Mouse (Mus musculus) intestine, postnatal 0 days (tissue): ENCODE measurements at regions not wholly inside any gene's neighbourhood (a gene's known extent, or its start where the extent isn't known, plus 50 kb on each side); places are given as distances from the start of the nearest gene placed in this dataset.

Source experiments
- ATAC-seq: fragments of 200-750 bp; cut with Nextera tagmentation; 2 replicates; pipeline ENCODE4 v1.8.0; 2017; ENCODE audit warnings: mild to moderate bottlenecking, moderate TSS enrichment, moderate library complexity
- H3K27ac ChIP-seq: fragments of 300-500 bp; sonication (generic); 2 replicates; pipeline ENCODE4 v1.5.1; 2014; ENCODE audit warnings: mild to moderate bottlenecking, low read depth, low read length, moderate library complexity
- H3K27me3 ChIP-seq: fragments of 300-500 bp; sonication (generic); replicated peaks from 2 replicates; pipeline ENCODE4 v1.6.1; 2014; ENCODE audit warnings: low read length, mixed read lengths; ENCODE audit not compliant: control insufficient read depth, insufficient read depth
- H3K36me3 ChIP-seq: fragments of 300-500 bp; sonication (generic); 2 replicates; pipeline ENCODE4 v1.6.1; 2014; ENCODE audit warnings: mild to moderate bottlenecking, moderate library complexity; ENCODE audit not compliant: control insufficient read depth, insufficient read depth
- H3K4me1 ChIP-seq: fragments of 300-500 bp; sonication (generic); replicated peaks from 2 replicates; pipeline ENCODE4 v1.6.1; 2014; ENCODE audit warnings: antibody characterized with exemption, low read length, mixed read lengths; ENCODE audit not compliant: control insufficient read depth, insufficient read depth
- H3K4me2 ChIP-seq: fragments of 300-500 bp; sonication (generic); replicated peaks from 2 replicates; pipeline ENCODE4 v1.6.1; 2014; ENCODE audit warnings: low read depth, mild to moderate bottlenecking, moderate library complexity
- H3K4me3 ChIP-seq: fragments of 300-500 bp; sonication (generic); 2 replicates; pipeline ENCODE4 v1.5.1; 2014; ENCODE audit warnings: low read depth, low read length
- H3K9ac ChIP-seq: fragments of 300-500 bp; sonication (generic); 2 replicates; pipeline ENCODE4 v1.6.1; 2014; ENCODE audit warnings: mild to moderate bottlenecking, low read depth, low read length
- H3K9me3 ChIP-seq: fragments of 300-500 bp; sonication (generic); 2 replicates; pipeline ENCODE4 v1.6.1; 2016; ENCODE audit warnings: mixed run types; ENCODE audit not compliant: control insufficient read depth
- CTCF ChIP-seq: sonication (generic); IDR thresholded peaks from 2 replicates; pipeline ENCODE4 v1.5.1; 2016; ENCODE audit warnings: low read depth, mild to moderate bottlenecking, control low read depth, antibody characterized with exemption, moderate library complexity
- WGBS: fragments of 180-500 bp; shearing (Covaris S2); extraction: QIAGEN DNeasy Blood & Tissue Kit; methylation state at CpG from one replicate; pipeline ENCODE4 v1.1.7; 2014; 5-methylcytosine and 5-hydroxymethylcytosine counted together

DNA sequence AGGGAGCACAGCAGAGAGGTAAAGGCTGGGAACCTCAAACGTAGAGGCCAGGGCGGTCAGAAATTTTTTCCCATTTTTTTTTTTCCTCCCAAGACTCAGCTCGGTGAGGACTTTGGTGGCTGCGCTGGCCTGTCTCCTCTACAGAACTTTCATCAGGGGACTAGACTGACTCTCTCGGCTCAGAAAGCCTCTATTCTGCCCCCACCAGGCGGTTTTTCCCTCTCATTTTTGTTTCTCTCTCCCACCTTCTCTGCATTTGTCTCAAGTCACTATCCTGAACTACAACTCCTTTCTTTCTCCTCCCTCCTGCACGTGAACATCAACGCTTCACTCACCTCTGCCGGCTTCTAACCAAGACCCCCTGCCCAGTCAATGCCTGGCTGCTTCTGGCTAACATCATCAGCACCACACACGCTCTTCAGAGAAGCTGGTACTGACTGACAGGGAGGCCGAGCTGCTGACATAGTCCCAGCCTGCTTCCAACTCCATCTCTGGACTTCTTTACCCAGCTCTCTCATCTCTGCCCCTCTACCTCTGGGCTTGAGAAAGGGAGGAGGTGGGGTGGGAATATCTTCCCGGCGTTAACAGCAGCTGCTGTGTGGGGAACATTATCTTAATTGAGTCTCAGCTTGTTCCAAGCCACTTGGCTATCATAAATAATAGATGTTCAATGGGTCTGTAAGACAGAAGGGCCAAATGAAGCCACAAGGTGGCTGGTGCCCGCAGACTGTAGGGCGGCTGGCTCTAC, 240.0 kb downstream of the Lrfn2 start:
- Histone ChIP-seq H3K4me3 (peak overlapping the region; percentile 29), H3K27me3 (0 out of 2 replicates have a peak, but pooled peaks cover 4% of the 10 kb centered on the region), H3K9me3 (no peaks in the 10 kb centered on the region), H3K36me3 (no peaks in the 10 kb centered on the region), H3K9ac (no peak overlapping the region), H3K4me1 (no peaks in the 10 kb centered on the region), H3K27ac (no peak overlapping the region), H3K4me2 (peak overlapping the region; percentile 67)
- 18% methylated on average over 15 of the region's 15 CpGs for WGBS
- ATAC-seq = no peak
- peak; percentile 32; the same call in 1 of the 2 replicates for TF ChIP-seq CTCF

DNA sequence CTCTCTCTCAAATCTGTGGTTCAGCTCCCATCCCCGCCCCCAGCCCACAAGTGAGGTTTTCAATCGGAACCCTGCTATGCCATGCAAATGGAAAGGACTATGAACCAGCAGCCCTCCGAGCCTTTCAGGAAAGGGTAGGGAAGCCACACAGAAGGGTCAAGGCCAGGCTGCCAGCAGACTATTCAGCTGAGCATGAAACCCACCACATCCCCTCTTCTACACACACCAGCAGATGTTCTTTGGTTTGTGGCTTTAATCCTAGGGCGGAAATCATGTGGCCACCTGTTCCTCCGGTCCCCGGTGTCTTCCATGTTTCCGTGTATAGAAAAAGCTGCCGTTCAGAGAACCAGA, 240.6 kb downstream of the Lrfn2 start:
- Histone ChIP-seq H3K4me3 (no peak overlapping the region), H3K4me2 (no peak overlapping the region), H3K4me1 (no peaks in the 10 kb centered on the region), H3K27me3 (0 out of 2 replicates have a peak, but pooled peaks cover 4% of the 10 kb centered on the region), H3K27ac (no peak overlapping the region), H3K9ac (no peak overlapping the region), H3K9me3 (no peaks in the 10 kb centered on the region), H3K36me3 (no peaks in the 10 kb centered on the region)
- ATAC-seq = no peak
- WGBS = 75% methylated on average over 8 of the region's 8 CpGs
- TF ChIP-seq CTCF = no peak

DNA sequence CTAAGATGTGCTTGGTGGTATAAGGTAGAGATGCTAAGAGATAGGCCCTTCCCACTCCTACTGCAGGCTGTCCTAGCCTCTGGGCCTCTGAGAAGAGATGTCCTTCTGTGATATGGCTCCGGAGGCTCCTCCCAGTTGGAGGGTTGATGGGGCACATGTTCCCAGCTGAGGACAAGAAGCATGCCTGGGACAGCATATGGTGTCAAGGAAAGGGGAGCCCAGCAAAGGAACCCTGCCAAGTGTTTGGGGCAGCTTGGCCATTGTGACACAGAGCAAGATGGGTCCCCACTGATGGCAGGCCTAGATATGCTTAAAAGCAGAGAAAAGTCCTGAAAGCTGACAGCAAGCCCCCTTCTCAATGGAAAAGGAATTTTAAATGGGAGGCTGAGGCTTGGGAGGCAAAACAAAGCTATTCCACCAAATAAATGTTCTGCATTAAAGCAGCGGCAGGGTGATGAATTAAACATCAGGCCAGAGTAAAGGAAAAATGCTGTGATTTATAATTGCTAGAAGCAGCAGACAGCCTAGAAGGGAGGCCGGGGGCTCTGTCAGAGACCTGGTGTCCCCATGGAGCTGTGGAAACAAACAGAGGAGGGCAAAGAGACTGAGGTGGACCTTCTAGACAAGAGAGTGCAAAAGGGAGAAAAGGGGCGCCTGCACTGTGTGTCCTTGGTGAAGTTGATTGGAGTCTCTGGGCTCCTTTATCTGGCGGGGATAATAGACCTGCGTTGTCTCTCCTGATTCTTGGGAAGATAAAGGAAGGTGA, 246.0 kb downstream of the Lrfn2 start:
- Histone ChIP-seq H3K27ac (no peak overlapping the region), H3K27me3 (0 out of 2 replicates have a peak, but pooled peaks cover 5% of the 10 kb centered on the region), H3K4me2 (no peak overlapping the region), H3K4me1 (no peaks in the 10 kb centered on the region), H3K4me3 (no peak overlapping the region), H3K9ac (no peak overlapping the region), H3K36me3 (no peaks in the 10 kb centered on the region), H3K9me3 (no peaks in the 10 kb centered on the region)
- 67% methylated on average over 6 of the region's 6 CpGs for WGBS
- TF ChIP-seq CTCF = no peak
- no peak for ATAC-seq

DNA sequence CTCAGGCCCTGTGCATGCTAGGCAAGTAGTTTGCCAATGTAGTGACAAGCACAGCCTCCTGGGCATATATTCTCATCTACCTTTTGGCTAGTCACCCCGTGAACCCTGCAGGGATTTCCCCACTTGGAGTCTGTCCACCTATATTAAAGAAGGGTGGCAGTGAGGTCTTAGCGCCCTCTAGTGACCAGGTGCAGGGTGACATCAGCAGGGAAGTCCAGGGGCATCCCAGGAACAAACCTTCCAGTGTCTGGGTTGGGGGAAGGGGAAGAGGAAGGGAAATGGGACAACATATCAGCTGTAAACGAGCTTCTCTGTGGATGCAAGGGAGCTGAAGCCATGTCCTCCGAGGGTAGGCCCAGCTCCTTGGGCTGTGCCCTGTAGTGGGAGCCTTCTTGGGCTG, 245.7 kb upstream of the Mocs1 start:
- H3K4me1 ChIP-seq = no peaks in the 10 kb centered on the region
- 0 out of 2 replicates have a peak, but pooled peaks cover 5% of the 10 kb centered on the region for H3K27me3 ChIP-seq
- no peak overlapping the region for H3K4me3 ChIP-seq
- no peak overlapping the region for H3K9ac ChIP-seq
- no peak overlapping the region for H3K4me2 ChIP-seq
- TF ChIP-seq CTCF = peak; percentile 93
- no peaks in the 10 kb centered on the region for H3K9me3 ChIP-seq
- ATAC-seq = no peak
- H3K27ac ChIP-seq = no peak overlapping the region
- WGBS = 8% methylated on average over 4 of the region's 4 CpGs
- H3K36me3 ChIP-seq = no peaks in the 10 kb centered on the region

DNA sequence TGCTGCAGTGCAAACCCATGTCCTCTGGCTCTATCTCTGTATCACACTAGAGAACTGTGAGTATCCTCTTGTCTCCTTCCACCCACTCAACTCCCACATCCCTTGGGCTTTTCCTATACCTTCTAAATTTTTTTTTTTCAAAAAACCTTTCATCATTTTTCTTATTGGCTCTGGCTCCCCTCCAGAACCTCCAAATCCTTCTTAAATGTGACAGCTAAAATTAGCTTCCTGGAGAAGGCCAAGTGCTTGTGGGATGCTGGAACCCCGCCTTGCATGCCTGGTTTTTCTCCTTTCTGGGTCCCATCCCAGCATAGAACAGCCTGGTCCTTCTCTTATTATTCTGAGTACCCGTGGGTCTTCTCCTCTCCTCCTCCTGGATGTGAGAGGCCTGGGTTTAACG, 244.2 kb upstream of the Mocs1 start:
- no peaks in the 10 kb centered on the region for H3K4me1 ChIP-seq
- no peak overlapping the region for H3K4me3 ChIP-seq
- H3K36me3 ChIP-seq = no peaks in the 10 kb centered on the region
- WGBS = 62% methylated on average over 3 of the region's 3 CpGs
- no peak for TF ChIP-seq CTCF
- H3K9ac ChIP-seq = no peak overlapping the region
- no peak for ATAC-seq
- H3K4me2 ChIP-seq = no peak overlapping the region
- H3K27ac ChIP-seq = no peak overlapping the region
- no peaks in the 10 kb centered on the region for H3K9me3 ChIP-seq
- H3K27me3 ChIP-seq = 0 out of 2 replicates have a peak, but pooled peaks cover 5% of the 10 kb centered on the region

DNA sequence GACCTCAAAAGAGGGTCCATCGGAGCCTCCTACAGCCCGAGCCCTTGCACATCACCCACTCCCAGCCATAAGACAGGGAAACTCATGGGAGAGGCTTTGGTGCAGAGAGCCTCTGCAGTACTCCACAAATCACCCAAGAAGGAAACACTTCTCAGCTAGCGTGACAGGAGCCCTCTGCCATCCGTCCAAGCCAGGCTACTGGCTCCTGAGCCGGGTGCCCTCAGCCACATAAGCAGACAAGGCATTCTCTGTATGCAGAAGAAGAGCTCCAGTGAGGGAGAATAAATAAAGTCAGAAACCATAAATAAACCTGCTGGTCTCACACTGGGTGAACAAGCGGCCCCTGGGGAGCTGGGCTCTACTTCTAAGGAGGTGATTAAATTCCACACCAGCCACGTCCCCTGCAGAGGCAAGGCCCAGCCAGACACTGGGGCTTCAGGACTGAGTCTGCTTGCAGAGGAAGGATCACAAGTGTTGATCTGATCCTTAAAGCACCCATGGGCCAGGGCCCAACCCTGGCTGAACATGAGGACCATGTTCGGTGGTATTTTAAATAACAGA, 243.0 kb upstream of the Mocs1 start:
- Histone ChIP-seq H3K36me3 (no peaks in the 10 kb centered on the region), H3K4me3 (no peak overlapping the region), H3K4me1 (no peaks in the 10 kb centered on the region), H3K4me2 (no peak overlapping the region), H3K27me3 (0 out of 2 replicates have a peak, but pooled peaks cover 5% of the 10 kb centered on the region), H3K27ac (no peak overlapping the region), H3K9me3 (no peaks in the 10 kb centered on the region), H3K9ac (no peak overlapping the region)
- 56% methylated on average over 8 of the region's 8 CpGs for WGBS
- ATAC-seq = no peak
- TF ChIP-seq CTCF = no peak
